Mouse (Mus musculus) liver, embryonic 15.5 days (tissue): ENCODE data around the gene Mgat4d. TPM values are rescaled to one million over a fixed set of nuclear protein-coding genes. Genes with fewer than 3 reads are reported as not detected.
"Not testable (repeated sequence)": the region's sequence is repeated elsewhere in the genome, so short reads cannot be mapped to it uniquely, and the experiment has no call there.

Experiments used
- ATAC-seq: fragments of 200-750 bp; cut with Nextera tagmentation; 2 replicates; pipeline ENCODE4 v1.8.0; 2017; ENCODE audit warnings: moderate number of reproducible peaks, mild to moderate bottlenecking, moderate library complexity; ENCODE audit not compliant: insufficient read depth
- H3K27ac ChIP-seq: fragments of 300-500 bp; sonication (generic); replicated peaks from 2 replicates; pipeline ENCODE4 v1.5.1; 2015; ENCODE audit warnings: mild to moderate bottlenecking, inconsistent platforms
- H3K27me3 ChIP-seq: fragments of 300-500 bp; sonication (generic); 2 replicates; pipeline ENCODE4 v1.6.1; 2015; ENCODE audit warnings: mild to moderate bottlenecking, inconsistent platforms
- H3K36me3 ChIP-seq: fragments of 300-500 bp; sonication (generic); replicated peaks from 2 replicates; pipeline ENCODE4 v1.6.1; 2015; ENCODE audit warnings: moderate library complexity, mild to moderate bottlenecking, inconsistent platforms
- H3K4me1 ChIP-seq: fragments of 300-500 bp; sonication (generic); replicated peaks from 2 replicates; pipeline ENCODE4 v1.6.1; 2015; ENCODE audit warnings: inconsistent platforms
- H3K4me2 ChIP-seq: fragments of 300-500 bp; sonication (generic); 2 replicates; pipeline ENCODE4 v1.6.1; 2015; ENCODE audit warnings: moderate library complexity, mild to moderate bottlenecking, inconsistent platforms
- H3K4me3 ChIP-seq: fragments of 300-500 bp; sonication (generic); replicated peaks from 2 replicates; pipeline ENCODE4 v1.5.1; 2015; ENCODE audit warnings: mild to moderate bottlenecking, inconsistent platforms
- H3K9ac ChIP-seq: fragments of 300-500 bp; sonication (generic); 2 replicates; pipeline ENCODE4 v1.6.1; 2015; ENCODE audit warnings: moderate library complexity, mild to moderate bottlenecking, inconsistent platforms
- H3K9me3 ChIP-seq: fragments of 300-500 bp; sonication (generic); replicated peaks from 2 replicates; pipeline ENCODE4 v1.6.1; 2016; ENCODE audit warnings: inconsistent platforms
- WGBS: fragments of 180-500 bp; shearing (Covaris S2); methylation state at CpG from one replicate; pipeline ENCODE4 v1.1.7; 2015; ENCODE audit warnings: mixed read lengths; ENCODE audit not compliant: insufficient replicate concordance; 5-methylcytosine and 5-hydroxymethylcytosine counted together
- polyA plus RNA-seq: library from polyadenylated mRNA; unstranded; fragments of >200 nt; fragmentation: Nextera tagmentation; extraction: Ambion mirVana; gene quantifications from 2 replicates; pipeline ENCODE4 v1.2.1, GENCODE M21; 2015

Gene Mgat4d
- not detected in 2 replicates for polyA plus RNA-seq

- Histone ChIP-seq H3K4me1 (no peaks in the 10 kb centered on the region), H3K36me3 (no peaks in the 10 kb centered on the region), H3K4me3 (no peak within 1 kb of the TSS), H3K4me2 (no peak within 1 kb of the TSS), H3K27ac (no peak within 1 kb of the TSS), H3K9me3 (no peaks in the 10 kb centered on the region), H3K9ac (no peak within 1 kb of the TSS), H3K27me3 (no peaks in the 10 kb centered on the region)
- no peak for ATAC-seq
- WGBS = 64% methylated on average over 18 of the region's 18 CpGs
Measured at GRCm38 (mm10) chr8:83348263-83348662, at the start of gene Mgat4d. Gene Mgat4d, plus strand, starts transcription at chr8:83348471.

DNA sequence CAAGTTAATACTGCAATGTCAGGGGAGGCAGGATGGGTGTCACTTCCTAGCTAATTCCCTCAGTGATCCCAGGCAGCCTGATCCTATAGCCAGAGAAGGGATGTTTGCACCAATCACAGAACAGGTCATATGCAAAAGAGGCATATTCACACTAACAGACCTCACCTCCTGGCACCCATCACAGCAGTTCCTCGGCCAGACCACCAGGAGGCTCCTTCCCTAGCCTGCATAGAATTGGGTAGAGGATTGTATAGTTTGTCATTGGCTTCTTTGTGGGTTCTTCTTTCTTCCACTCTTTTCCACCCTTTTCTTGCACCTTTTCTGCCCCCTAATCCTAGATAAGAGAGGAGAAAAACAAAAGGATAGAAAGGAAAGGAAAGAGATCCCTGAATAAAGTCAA is 48.1 kb upstream of the Mgat4d start:
- H3K27ac ChIP-seq = no peak overlapping the region

DNA sequence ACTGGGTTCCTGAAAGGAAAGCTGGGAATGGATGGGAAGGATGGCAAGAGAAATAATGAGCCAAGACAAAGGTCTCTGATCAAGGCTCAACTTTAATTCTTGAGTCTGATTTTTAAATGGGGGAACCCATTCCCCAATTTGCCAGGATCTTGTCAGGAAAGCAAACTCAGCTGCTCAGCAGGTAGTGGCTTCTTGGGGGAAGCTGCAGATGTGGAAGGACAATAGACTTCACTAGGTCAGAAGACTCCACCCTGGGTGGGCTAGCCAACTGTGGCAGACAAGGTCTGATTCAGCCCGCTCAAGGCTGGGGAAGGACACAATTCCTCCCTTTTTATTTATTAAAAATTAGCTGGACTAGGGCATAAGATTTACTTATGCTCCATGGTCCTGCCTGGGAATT is 43.3 kb upstream of the Mgat4d start:
- WGBS = 66% methylated on average over 1 of the region's 1 CpGs
- H3K4me1 ChIP-seq = no peaks in the 10 kb centered on the region
- no peak overlapping the region for H3K27ac ChIP-seq
- H3K27me3 ChIP-seq = no peaks in the 10 kb centered on the region
- no peaks in the 10 kb centered on the region for H3K36me3 ChIP-seq
- H3K4me3 ChIP-seq = no peak overlapping the region
- H3K9ac ChIP-seq = no peak overlapping the region
- ATAC-seq = no peak
- no peak overlapping the region for H3K4me2 ChIP-seq
- no peaks in the 10 kb centered on the region for H3K9me3 ChIP-seq

More for the DNA sequence above, 48.1 kb upstream of the Mgat4d start:
- Histone ChIP-seq H3K4me1 (no peaks in the 10 kb centered on the region), H3K4me3 (no peak overlapping the region), H3K9ac (no peak overlapping the region), H3K9me3 (no peaks in the 10 kb centered on the region), H3K36me3 (no peaks in the 10 kb centered on the region), H3K27me3 (no peaks in the 10 kb centered on the region), H3K4me2 (no peak overlapping the region)
- 24% methylated on average over 1 of the region's 1 CpGs for WGBS
- ATAC-seq = no peak

DNA sequence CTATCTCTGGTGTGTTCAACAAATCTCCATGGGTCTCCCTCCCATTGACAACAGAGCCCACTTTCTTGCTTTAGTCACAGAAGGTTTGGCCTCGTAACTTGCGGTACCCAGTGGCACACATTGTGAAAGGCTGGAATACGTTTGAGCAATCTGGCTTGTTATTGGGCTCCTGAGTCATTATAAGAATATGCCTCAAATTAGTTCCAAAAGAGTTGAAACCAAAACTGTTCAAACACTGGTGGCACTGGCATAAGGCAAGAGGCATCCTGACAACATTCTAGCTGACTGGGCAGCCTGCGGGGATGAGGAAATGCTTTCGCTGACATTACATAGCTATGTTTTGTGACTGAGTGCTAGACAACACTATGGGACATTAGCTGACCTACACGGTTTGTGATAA is 38.4 kb upstream of the Mgat4d start:
- Histone ChIP-seq H3K27ac (no peak overlapping the region), H3K9ac (no peak overlapping the region), H3K9me3 (no peaks in the 10 kb centered on the region), H3K4me2 (no peak overlapping the region), H3K27me3 (no peaks in the 10 kb centered on the region), H3K4me3 (no peak overlapping the region), H3K36me3 (no peaks in the 10 kb centered on the region), H3K4me1 (no peaks in the 10 kb centered on the region)
- 71% methylated on average over 6 of the region's 6 CpGs for WGBS
- no peak for ATAC-seq

- H3K4me2 ChIP-seq, ATAC-seq, H3K27me3 ChIP-seq, H3K4me3 ChIP-seq, H3K9ac ChIP-seq, H3K9me3 ChIP-seq, H3K4me1 ChIP-seq, H3K27ac ChIP-seq: not testable (repeated sequence)
- H3K36me3 ChIP-seq = peaks cover 30% of the 10 kb centered on the region
- 73% methylated on average over 4 of the region's 4 CpGs for WGBS
Measured at GRCm38 (mm10) chr8:83315084-83315483, 33.2 kb upstream of the Mgat4d start.

GRCm38 (mm10) chr8:83315691-83316090 is 32.6 kb upstream of the Mgat4d start:
- Histone ChIP-seq H3K4me1 (no peaks in the 10 kb centered on the region), H3K4me3 (no peak overlapping the region), H3K27ac (no peak overlapping the region), H3K36me3 (peaks cover 34% of the 10 kb centered on the region), H3K9ac (no peak overlapping the region), H3K9me3 (no peaks in the 10 kb centered on the region), H3K27me3 (no peaks in the 10 kb centered on the region), H3K4me2 (no peak overlapping the region)
- no peak for ATAC-seq
- 82% methylated on average over 2 of the region's 2 CpGs for WGBS

GRCm38 (mm10) chr8:83320543-83320942 is 27.7 kb upstream of the Mgat4d start:
- Histone ChIP-seq H3K4me1 (peaks cover 6% of the 10 kb centered on the region), H3K4me3 (no peak overlapping the region), H3K27me3 (no peaks in the 10 kb centered on the region), H3K9ac (no peak overlapping the region), H3K27ac (no peak overlapping the region), H3K4me2 (no peak overlapping the region), H3K36me3 (peaks cover 49% of the 10 kb centered on the region), H3K9me3 (no peaks in the 10 kb centered on the region)
- no peak for ATAC-seq
- WGBS = 76% methylated on average over 3 of the region's 3 CpGs

GRCm38 (mm10) chr8:83322374-83322773 is 25.9 kb upstream of the Mgat4d start:
- ATAC-seq = no peak
- Histone ChIP-seq H3K9me3 (no peaks in the 10 kb centered on the region), H3K4me1 (peaks cover 6% of the 10 kb centered on the region), H3K4me3 (no peak overlapping the region), H3K27ac (no peak overlapping the region), H3K36me3 (peaks cover 38% of the 10 kb centered on the region), H3K9ac (no peak overlapping the region), H3K4me2 (no peak overlapping the region), H3K27me3 (no peaks in the 10 kb centered on the region)
- 80% methylated on average over 6 of the region's 6 CpGs for WGBS

DNA sequence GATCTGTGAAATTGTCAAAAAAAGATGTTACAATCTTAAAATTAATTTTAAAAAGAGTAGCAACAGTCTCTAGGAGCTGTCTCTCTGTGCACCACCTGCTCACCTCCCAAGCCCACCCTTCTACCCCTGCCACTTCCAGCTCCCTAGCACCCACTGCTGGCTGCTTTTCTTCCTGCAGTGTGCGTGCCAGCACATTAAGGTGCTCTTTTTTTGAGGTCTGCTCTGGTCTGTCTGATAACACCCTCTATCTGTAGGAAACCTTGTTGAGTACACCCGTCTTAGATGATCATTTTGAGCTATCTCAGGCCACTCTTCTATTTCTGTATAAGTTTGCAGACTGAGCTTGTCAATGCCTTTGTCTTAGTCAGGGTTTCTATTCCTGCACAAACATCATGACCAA is 25.2 kb upstream of the Mgat4d start:
- H3K4me1 ChIP-seq = peaks cover 6% of the 10 kb centered on the region
- 28% methylated on average over 2 of the region's 2 CpGs for WGBS
- H3K36me3 ChIP-seq = peaks cover 43% of the 10 kb centered on the region
- H3K4me2 ChIP-seq = no peak overlapping the region
- H3K27ac ChIP-seq = no peak overlapping the region
- no peak overlapping the region for H3K4me3 ChIP-seq
- no peaks in the 10 kb centered on the region for H3K9me3 ChIP-seq
- H3K9ac ChIP-seq = no peak overlapping the region
- ATAC-seq = peak; percentile 61; the same call in 1 of the 2 replicates
- no peaks in the 10 kb centered on the region for H3K27me3 ChIP-seq

DNA sequence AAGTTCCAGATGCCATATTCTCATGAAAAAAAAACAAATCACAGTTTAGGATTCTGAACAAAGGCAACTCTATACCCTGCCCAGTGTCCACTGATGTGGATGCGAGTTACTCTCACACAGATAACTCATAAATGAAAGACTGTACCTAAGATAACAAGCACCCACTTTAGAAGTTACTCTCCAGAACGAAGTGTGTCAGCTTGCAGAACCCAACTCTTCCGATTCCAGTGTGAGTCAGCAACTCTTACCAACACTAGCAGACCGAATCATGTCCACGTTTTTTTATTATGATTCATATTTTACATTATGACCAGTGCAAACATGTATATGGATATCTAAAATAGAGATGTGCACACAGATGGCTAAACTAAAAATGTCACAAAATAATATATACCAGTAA is 20.4 kb upstream of the Mgat4d start:
- ATAC-seq = no peak
- no peaks in the 10 kb centered on the region for H3K9me3 ChIP-seq
- no peak overlapping the region for H3K4me3 ChIP-seq
- peaks cover 12% of the 10 kb centered on the region for H3K4me1 ChIP-seq
- 70% methylated on average over 5 of the region's 5 CpGs for WGBS
- H3K9ac ChIP-seq = no peak overlapping the region
- no peaks in the 10 kb centered on the region for H3K27me3 ChIP-seq
- H3K4me2 ChIP-seq = no peak overlapping the region
- H3K36me3 ChIP-seq = peaks cover 21% of the 10 kb centered on the region
- H3K27ac ChIP-seq = no peak overlapping the region

DNA sequence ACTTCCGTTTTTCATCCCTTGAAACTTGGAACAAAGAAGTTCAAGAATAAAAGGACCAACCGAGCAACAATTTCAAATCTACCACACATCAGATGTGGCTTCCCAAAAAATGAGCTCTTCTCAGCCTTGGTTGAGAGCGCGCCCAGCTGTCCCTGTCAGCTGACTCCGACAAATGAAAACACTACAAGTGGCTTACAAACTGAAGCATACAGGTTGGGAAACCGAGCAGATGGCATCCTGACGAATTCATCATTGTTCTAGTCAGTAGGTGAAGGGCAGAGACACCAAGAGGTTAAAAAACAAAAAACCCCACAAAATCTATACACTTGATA is 16.7 kb upstream of the Mgat4d start:
- Histone ChIP-seq H3K27ac (peak overlapping the region; percentile 82), H3K4me2 (peak overlapping the region; percentile 94), H3K9me3 (no peaks in the 10 kb centered on the region), H3K4me3 (peak overlapping the region; percentile 95), H3K4me1 (peaks cover 15% of the 10 kb centered on the region), H3K9ac (peak overlapping the region; percentile 84), H3K27me3 (peaks cover 12% of the 10 kb centered on the region), H3K36me3 (peaks cover 21% of the 10 kb centered on the region)
- ATAC-seq = no peak
- 7% methylated on average over 7 of the region's 7 CpGs for WGBS

- H3K27me3 ChIP-seq = peaks cover 12% of the 10 kb centered on the region
Measured at GRCm38 (mm10) chr8:83331899-83332697, 16.2 kb upstream of the Mgat4d start, which contains the start of gene Elmod2. Gene Elmod2, minus strand, starts transcription at chr8:83332486.

More at GRCm38 (mm10) chr8:83331899-83332697, 16.2 kb upstream of the Mgat4d start, which contains the start of gene Elmod2:
- Histone ChIP-seq H3K9me3 (no peaks in the 10 kb centered on the region), H3K27ac (peak within 1 kb of the TSS; percentile 82), H3K36me3 (peaks cover 18% of the 10 kb centered on the region), H3K4me2 (peak within 1 kb of the TSS; percentile 94), H3K4me1 (peaks cover 15% of the 10 kb centered on the region), H3K9ac (peak within 1 kb of the TSS; percentile 84), H3K4me3 (peak within 1 kb of the TSS; percentile 95)
- under 1% methylated on average over 85 of the region's 85 CpGs for WGBS
- ATAC-seq = peak; percentile 98
